Mouse (Mus musculus): ENCODE measurements around the gene Micall1.

Micall1 gene

DNA sequence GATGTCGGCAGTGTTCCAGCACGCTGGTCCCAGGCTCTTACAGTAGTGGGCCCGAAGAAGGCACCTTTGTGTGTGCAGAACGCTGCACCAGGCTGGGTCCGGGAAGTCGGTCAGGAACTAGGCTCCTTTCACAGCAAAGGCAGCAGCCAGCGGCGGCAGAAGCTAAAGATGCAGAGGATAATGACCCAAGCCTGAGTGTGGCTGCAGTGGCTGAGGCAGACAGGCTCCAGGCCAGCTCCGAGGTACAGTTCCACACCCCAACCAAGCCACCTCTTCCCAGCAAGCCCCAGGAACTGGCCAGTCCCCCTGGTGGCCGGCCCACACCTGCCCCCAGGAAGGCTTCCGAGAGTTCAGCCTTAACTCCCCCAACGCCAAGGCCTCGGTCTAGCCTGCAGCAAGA is 13.8 kb downstream of the Micall1 start:
- in situ Hi-C loops (cut with MboI; ENCODE audit: low pct_unique_long_range_greater_than_20kb in 1 of 2, low sequenced_read_pairs in 2 of 2, unreplicated experiment in 1 of 2), result no loop called here

DNA sequence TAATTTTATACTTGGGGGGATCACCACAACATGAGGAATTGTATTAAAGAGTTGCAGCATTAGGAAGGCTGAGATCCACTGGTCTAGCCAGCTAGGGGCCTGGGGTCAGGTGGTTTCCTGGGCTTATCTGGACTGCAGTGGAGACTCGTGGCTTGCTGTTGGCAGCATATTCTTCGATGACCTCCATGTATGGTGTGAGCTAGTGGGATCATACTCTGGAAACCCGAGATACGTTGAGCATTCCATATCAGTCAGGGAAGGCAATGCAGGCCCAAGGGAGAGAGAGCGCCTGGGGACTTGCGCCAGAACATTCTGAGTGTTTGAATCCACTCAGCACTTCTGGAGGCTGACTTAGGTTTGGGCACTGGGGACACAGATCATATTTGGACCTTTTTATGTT is 15.1 kb downstream of the Micall1 start:
- in situ Hi-C loops (cut with MboI; ENCODE audit: low pct_unique_long_range_greater_than_20kb in 1 of 2, low sequenced_read_pairs in 2 of 2, unreplicated experiment in 1 of 2), result no loop called here

DNA sequence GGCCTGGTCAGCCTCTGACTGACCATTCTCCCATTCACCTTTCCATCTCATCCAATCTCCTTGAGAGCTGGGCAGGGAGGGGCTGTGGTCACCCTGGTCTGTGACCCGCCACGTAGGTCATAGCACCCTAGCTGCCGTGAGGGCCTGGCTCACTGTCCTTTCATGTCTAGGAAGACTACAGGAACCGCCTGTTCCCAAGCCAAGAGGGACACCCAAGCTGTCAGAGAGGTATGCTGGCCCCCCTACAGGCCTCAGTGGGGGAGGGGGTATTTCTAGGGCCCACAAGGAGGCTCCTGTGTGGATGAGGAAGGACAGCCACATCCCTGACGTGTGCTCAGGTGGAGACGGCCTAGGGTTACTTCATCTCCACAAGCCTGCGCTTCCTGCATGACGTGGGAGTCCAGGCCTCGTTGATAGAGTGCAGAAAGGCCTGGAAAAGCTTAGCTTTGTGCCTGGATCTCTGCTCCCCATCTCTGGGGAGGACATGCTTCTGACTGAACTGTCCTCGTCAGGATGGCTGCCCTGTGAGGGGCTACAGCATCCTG is 15.7 kb downstream of the Micall1 start:
- in situ Hi-C loops (cut with MboI; ENCODE audit: low pct_unique_long_range_greater_than_20kb in 1 of 2, low sequenced_read_pairs in 2 of 2, unreplicated experiment in 1 of 2), result no loop called here

DNA sequence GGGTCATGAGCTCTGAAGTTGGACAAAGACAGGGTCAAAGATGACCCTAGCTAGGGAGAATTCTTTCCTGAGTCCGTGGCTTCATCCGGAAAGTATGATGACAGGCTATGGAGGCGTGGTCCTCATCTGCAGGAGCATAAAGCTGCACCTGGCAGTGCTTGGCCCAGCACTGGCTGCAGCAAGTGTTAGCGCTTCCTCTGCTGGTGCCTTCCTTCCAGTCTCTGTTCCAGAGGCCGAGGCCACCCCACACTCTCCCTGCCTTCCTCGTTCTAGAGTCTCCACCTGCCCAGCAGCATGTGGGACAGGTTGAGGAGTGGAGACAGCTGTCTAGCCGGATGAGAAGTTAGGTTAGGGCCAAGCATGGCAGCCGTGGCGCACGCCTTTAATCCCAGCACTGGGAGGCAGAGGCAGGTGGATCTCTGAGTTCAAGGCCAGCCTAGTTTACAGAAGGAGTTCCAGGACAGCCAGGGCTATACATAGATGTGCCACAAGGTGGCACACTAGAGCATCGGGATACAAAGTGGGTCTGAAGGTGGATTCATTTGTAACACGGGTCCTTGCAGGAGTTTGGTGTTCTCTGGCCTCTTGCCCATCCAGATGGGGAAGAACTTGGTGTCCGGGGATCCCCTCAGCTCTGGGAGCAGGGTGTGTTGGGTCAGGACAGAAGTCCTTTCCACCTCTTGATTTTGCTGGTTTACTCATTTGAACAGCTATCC is 17.7 kb downstream of the Micall1 start:
- in situ Hi-C loops (cut with MboI; ENCODE audit: low pct_unique_long_range_greater_than_20kb in 1 of 2, low sequenced_read_pairs in 2 of 2, unreplicated experiment in 1 of 2), result no loop called here

DNA sequence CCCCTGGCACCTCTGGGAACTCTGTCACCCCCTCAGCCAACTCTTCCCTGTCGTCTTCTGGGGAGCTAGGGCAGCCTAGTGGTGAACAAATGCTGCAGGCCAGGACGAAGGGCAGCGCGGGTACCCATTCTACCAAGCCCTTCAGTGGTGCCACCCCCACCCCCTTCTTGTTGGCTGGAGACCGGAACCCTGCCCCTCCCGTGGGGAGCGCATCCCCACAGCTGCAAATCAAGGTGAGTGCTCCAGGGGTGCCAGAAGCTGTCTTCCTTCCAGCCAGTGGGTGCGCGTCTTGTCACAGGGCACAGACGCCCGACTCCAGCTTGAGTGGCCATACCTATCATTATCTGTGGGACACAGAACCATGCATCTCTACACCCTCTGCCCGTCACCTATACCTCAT is 18.4 kb downstream of the Micall1 start:
- in situ Hi-C loops (cut with MboI; ENCODE audit: low pct_unique_long_range_greater_than_20kb in 1 of 2, low sequenced_read_pairs in 2 of 2, unreplicated experiment in 1 of 2), result no loop called here

DNA sequence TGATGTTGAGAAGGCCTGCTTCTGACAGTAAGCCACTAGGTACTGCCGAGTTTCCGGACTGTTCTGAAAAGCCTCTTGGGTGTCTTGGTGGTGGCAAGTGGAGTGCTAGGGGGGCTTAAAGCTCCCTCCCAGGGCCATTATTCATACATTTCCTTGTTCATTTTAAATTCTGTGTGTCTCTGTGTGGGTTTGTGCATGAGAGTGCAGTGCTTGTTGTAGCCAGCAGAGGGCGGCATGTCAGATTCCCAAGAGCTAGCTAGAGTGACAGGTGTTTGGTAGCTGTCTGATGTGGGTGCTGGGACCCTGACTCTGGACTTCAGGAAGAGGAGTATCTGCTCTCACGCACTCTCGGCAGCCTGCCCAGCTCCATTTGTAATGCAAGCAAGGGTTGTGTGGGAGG is 19.5 kb downstream of the Micall1 start:
- in situ Hi-C loops (cut with MboI; ENCODE audit: low pct_unique_long_range_greater_than_20kb in 1 of 2, low sequenced_read_pairs in 2 of 2, unreplicated experiment in 1 of 2), result no loop called here

DNA sequence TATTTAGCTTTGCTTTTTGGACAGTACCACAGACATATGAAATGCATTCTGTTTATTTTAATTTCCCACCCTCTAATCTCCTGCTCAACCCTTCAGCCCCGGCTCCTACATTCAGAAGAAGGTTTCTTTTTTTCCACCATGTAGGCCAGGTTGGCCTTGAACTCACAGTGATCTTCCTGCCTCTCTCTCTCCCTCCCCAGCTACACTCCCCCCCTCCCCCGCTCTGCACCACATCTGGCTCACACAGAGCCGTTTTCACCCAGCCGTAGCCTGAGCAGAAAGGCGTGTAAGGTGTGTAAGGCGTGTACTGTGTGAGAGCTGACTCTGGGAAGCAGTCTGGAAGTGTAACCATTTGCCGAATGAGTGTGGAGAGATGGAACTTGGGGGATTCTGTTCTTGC is 20.6 kb downstream of the Micall1 start:
- in situ Hi-C loops (cut with MboI; ENCODE audit: low pct_unique_long_range_greater_than_20kb in 1 of 2, low sequenced_read_pairs in 2 of 2, unreplicated experiment in 1 of 2), result no loop called here

DNA sequence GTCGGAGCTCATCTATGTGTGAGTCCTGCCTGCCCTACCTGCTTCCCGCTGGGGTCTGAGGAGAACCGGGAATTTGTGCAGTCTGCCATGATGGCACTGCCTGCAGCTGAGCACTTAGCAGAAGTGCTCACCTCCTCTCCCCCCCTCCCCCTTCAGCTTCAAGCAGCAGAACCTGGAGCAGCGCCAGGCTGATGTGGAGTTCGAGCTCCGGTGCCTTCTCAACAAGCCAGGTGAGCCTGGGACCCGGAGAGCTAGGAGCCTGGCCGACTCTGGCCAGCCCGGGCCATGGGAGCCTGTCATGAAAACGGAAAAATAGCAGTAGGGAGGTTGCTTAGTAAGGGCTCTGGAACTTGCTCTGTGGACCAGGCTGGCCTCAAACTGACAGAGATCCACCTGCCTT is 22.1 kb downstream of the Micall1 start:
- in situ Hi-C loops (cut with MboI; ENCODE audit: low pct_unique_long_range_greater_than_20kb in 1 of 2, low sequenced_read_pairs in 2 of 2, unreplicated experiment in 1 of 2), result no loop called here

DNA sequence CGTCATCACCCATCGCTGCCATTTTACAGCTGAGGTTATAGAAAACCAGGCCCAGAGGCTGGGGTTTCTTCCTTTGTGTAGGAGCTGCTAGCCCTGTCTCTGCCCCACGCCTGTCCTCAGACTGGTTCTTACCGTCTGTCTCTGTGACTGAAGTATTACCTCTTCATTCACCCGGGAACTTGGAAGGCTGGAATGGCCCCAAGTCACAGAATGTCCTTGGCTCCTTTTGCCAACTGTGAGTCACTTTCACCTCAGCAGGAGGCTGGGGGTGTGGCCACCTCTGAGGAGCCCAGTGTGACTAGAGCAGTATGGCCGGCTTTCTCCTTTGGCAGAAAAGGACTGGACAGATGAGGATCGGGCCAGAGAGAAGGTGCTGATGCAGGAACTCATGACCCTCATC is 22.7 kb downstream of the Micall1 start:
- in situ Hi-C loops (cut with MboI; ENCODE audit: low pct_unique_long_range_greater_than_20kb in 1 of 2, low sequenced_read_pairs in 2 of 2, unreplicated experiment in 1 of 2), result no loop called here

DNA sequence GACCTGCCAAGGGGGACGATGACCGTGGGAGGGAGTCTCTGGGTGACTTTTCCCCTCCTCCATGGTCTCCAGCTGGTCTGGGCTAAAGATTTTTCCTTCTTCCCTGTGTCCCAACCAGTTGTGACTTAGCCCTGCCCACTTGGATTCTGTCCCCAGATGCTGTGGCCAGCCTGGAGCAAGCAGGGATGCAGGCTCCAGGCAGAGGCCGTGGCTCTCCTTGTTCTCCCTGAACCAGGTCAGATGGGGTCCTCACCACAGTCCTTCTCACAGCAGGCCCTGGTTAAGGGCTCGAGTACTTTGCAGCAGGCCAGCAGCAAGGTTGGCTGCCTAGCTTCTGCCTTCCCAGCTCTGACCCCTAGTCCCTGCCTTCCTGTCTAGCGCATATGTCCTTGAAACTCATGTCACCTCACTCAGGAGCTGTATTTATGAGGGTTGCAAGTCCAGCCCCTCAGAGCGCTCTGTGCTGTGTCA is 24.5 kb downstream of the Micall1 start:
- in situ Hi-C loops (cut with MboI; ENCODE audit: low pct_unique_long_range_greater_than_20kb in 1 of 2, low sequenced_read_pairs in 2 of 2, unreplicated experiment in 1 of 2), result no loop called here

DNA sequence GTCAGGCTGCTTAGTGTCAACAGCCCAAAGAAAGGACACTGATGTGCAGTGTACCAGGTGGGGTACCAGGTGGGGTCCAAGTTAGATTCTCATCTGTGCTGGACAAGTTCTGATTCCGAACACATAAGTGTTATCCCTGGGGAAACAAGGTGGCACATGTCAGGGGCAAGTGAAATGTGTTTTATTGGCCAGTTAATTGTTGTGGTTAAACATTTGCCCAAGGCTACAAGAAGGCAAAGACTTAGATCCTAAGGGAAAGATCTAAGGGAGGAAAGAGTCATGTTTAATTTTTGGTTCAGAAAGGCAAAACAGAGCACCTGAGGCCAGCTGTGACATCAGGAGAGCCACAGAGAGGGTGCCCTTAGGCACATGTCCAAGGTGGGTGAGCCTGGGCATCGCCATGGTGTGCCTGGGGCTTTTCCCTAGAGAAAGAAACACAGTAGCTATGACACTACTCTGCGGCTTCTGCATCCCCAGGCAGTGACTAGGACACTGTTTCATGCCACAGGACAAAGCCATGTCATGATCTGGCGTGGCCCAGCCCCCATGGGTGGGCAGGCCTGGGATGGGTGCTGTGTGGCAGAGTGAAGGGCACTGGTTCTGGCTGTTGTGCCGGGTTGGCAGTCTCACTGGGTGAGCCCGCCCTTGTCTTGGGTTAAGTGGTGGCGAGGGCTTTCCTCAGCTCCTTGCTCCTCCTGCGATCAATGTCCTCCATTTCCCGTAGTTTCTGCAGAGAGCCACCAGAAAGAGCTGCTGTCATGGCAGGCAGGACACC is 26.0 kb downstream of the Micall1 start:
- in situ Hi-C loops (cut with MboI; ENCODE audit: low pct_unique_long_range_greater_than_20kb in 1 of 2, low sequenced_read_pairs in 2 of 2, unreplicated experiment in 1 of 2), result no loop called here

DNA sequence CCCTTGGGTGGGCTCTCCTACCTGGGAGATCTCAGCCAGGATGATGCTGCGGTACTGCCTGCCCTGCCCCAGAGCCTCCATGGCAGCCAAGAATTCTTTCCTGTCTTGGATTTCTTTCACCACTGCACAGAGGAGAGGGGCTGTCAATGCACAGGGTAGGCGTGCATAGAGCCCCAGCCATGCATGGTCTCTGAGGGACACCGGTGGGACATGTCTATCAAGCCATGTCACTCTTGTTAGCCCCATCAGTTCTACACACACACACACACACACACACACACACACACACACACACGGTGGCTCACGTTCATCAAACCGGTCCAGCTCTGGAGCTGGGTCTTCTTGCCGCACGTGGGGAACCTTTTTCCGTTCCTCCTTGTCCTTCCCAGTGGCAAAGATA is 26.6 kb downstream of the Micall1 start:
- in situ Hi-C loops (cut with MboI; ENCODE audit: low pct_unique_long_range_greater_than_20kb in 1 of 2, low sequenced_read_pairs in 2 of 2, unreplicated experiment in 1 of 2), result no loop called here

DNA sequence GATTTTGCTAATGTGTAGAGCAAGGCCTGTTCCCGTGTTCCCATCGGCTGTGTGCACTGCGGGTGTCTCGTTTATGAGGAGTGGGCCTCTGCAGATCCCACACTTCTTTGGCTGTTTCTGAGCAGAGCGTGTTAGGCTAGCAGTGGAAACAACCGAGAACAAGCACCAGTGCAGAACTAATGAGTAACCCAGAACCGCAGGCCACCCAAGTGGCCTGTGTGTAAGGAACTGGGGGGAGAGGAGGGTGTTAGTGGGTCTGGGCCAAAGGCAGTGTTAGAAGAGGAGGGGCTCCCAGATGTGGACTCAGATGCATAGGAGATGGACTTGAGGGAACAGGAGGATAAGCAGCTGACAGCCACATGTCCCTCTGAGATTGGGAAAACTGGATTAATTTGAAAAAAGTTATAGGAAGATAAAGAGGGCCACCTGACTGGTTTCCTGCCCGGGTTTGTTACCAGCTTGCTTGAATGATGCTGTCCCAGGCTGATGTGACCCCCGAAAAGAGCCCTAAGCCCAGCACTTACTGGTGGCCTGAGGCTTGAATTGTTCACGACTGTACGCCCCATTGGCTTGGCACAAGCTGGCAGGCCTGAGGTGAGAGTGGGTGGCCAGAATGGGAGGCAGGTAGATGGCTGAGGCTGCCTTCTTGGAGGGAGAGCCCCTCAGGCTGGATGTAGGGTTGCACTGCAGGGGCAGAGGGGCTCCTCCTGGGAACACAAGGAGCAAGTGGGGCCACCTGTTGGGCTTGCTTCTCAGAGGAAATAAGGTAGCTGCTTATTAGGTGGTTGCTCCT is 27.3 kb downstream of the Micall1 start:
- in situ Hi-C loops (cut with MboI; ENCODE audit: low pct_unique_long_range_greater_than_20kb in 1 of 2, low sequenced_read_pairs in 2 of 2, unreplicated experiment in 1 of 2), result no loop called here

DNA sequence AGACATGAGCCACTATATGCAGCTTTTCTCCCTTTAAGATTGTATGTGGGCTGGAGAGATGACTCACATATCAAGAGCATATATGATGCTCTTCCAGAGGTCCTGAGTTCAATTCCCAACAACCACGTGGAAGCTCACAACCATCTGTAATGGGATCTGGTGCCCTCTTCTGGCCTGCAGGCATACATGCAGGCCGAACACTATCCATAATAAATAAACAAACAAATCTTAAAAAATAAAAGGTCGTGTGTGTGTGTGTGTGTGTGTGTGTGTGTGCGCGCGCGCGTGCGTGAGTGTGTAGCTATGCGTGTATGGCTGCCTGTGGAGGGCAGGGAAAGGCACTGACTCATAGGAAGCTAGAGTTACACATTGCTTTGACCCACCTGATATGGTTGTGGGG is 30.9 kb downstream of the Micall1 start:
- in situ Hi-C loops (cut with MboI; ENCODE audit: low pct_unique_long_range_greater_than_20kb in 1 of 2, low sequenced_read_pairs in 2 of 2, unreplicated experiment in 1 of 2), result no loop called here

DNA sequence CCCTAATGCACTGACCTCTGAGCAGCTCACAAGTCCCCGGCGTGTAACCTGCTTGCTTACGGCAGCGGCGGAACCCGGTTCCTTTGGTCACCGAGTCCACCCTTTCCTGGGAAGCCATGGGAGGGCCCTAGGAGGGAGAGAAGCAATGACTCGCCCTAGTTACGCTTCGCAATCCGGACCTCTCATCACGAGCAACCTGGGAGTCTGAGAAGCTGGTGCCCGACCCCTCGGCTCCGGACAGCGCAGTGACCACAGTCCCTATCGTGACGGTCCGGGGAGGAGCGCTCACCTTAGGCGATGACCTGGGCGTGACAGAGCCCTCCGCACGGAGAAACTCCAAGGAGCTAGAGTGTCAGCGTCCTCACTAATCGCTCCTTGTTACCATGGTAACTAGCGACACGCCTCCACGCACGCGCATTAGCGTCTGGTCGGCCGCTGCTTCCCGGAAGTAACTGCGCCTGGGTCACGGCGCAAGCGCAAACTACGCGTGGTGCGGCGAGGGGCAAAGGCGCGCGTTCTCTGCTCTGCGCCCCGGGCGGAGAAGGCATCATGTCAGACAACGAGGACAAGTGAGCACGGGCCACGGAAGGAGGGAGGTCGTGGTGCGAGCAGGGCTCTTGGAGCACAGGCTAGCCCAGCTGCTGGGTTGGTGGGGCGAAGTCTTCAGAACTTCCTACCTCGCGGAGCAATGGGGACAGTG is 32.3 kb downstream of the Micall1 start, which contains the start of the genes Polr2f and 1700088E04Rik:
TSS of gene Polr2f (plus strand) at position 144 of the 700 bp plus-strand sequence.
TSS of gene 1700088E04Rik (minus strand) at position 388 of the 700 bp plus-strand sequence.
- in situ Hi-C loops (cut with MboI; ENCODE audit: low pct_unique_long_range_greater_than_20kb in 1 of 2, low sequenced_read_pairs in 2 of 2, unreplicated experiment in 1 of 2), result no loop called here

DNA sequence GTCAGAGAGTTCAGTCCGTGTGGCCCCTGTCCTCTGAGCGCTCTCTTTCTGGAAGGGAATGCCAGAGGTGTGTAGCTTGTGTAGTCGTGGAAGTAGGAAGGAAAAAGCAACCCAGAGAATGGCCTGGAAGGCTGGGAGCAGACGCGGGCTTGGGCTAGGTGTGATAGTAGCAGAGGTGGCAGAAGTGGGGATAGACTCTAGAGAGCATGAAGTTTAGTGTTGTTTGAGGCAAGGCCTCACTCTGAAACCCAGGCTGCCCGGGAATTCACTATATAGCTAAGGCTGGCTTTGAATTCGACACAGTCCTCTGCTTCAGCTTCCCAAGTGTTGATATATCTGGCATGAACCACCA is 32.8 kb downstream of the Micall1 start:
- in situ Hi-C loops (cut with MboI; ENCODE audit: low pct_unique_long_range_greater_than_20kb in 1 of 2, low sequenced_read_pairs in 2 of 2, unreplicated experiment in 1 of 2), result no loop called here

DNA sequence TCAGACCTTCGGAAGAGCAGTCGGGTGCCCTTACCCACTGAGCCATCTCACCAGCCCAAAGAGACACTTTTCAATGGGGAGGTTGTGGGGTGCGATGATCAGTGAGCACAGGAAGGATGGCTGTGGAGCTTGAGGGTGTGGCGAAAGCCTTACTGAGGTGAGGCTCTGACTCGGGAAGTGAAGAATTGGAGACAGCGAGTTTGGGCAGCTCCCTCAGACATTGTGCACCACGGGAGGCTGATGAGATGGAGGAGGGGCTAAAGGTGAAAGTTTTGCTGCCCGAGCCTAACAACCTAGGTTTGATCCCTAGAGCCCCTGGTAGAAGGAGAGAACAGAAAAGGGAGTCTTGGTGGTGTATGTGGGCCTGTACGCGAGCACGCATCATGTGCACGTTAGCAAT is 34.6 kb downstream of the Micall1 start:
- in situ Hi-C loops (cut with MboI; ENCODE audit: low pct_unique_long_range_greater_than_20kb in 1 of 2, low sequenced_read_pairs in 2 of 2, unreplicated experiment in 1 of 2), result no loop called here

DNA sequence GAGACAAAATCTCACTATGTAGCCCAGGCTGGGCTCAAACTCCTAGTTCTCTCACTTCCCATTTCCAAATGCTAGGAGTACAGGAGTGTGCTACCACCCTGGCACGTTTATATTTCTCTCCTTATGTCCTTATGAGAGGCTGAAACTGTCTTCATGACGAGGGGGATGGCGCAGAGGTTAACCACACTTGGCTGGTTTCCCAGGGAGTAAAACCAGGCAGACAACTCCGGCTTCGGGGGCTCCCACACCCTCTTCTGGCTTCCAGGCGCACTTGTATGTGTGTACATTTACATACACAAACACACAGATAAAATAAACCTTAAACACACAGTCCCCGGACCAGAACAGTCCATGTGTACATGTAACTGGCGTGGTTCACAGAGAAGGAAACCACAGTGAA is 35.3 kb downstream of the Micall1 start:
- in situ Hi-C loops (cut with MboI; ENCODE audit: low pct_unique_long_range_greater_than_20kb in 1 of 2, low sequenced_read_pairs in 2 of 2, unreplicated experiment in 1 of 2), result no loop called here

Measured in mouse embryonic stem cell (cell line).